Mouse (Mus musculus): ENCODE data around the gene Hibadh.

- TF ChIP-seq CTCF (conservative IDR thresholded peaks at IDR 0.05; ENCODE audit: low read length) (no peak), NANOG (IDR thresholded peaks at IDR 0.05; ENCODE audit: borderline replicate concordance, low read length) (no peak), POU5F1 (IDR thresholded peaks at IDR 0.05; ENCODE audit: borderline replicate concordance, low read length) (no peak)
These were observed 131.4 kb downstream of the Hibadh start for GRCm38 (mm10) chr6:52508789-52509188.

All from E14TG2a.4 (cell line).